Mouse (Mus musculus) T-cell, adult 2 months (primary cell): ENCODE measurements around the gene Grm5.

Source experiments
- DNase-seq: peaks from one replicate; pipeline ENCODE4 v3.0.0; 2022; ENCODE audit warnings: low spot score

Gene Grm5

GRCm38 (mm10) chr7:87583868-87584267 lies at the start of gene Grm5:
Gene Grm5, plus strand, starts transcription at chr7:87584168.
- DNase-seq: no peak

GRCm38 (mm10) chr7:87539031-87539430 lies 44.9 kb upstream of the Grm5 start:
- DNase-seq: no peak

GRCm38 (mm10) chr7:87565300-87565699 lies 18.7 kb upstream of the Grm5 start:
- no peak for DNase-seq

GRCm38 (mm10) chr7:87566476-87566875 lies 17.5 kb upstream of the Grm5 start:
- no peak for DNase-seq

- DNase-seq: no peak
These were observed 323 bp downstream of the Grm5 start for GRCm38 (mm10) chr7:87584281-87584701.

- no peak for DNase-seq
These were observed 2.4 kb downstream of the Grm5 start for GRCm38 (mm10) chr7:87586271-87586937.

- DNase-seq: no peak
These were observed 4.0 kb downstream of the Grm5 start for GRCm38 (mm10) chr7:87587976-87588375.

GRCm38 (mm10) chr7:87626251-87626650 lies 42.3 kb downstream of the Grm5 start:
- DNase-seq: no peak

GRCm38 (mm10) chr7:87635530-87635929 lies 51.6 kb downstream of the Grm5 start:
- no peak for DNase-seq

- DNase-seq: no peak
These were observed 66.6 kb downstream of the Grm5 start for GRCm38 (mm10) chr7:87650610-87651009.

GRCm38 (mm10) chr7:87661794-87662193 lies 77.8 kb downstream of the Grm5 start:
- DNase-seq: no peak

- no peak for DNase-seq
These were observed 80.1 kb downstream of the Grm5 start for GRCm38 (mm10) chr7:87664041-87664440.

GRCm38 (mm10) chr7:87716393-87716792 lies 132.4 kb downstream of the Grm5 start:
- no peak for DNase-seq

- no peak for DNase-seq
These were observed 134.7 kb downstream of the Grm5 start for GRCm38 (mm10) chr7:87718631-87719030.

GRCm38 (mm10) chr7:87734511-87734910 lies 150.5 kb downstream of the Grm5 start:
- no peak for DNase-seq

- no peak for DNase-seq
These were observed 178.0 kb downstream of the Grm5 start for GRCm38 (mm10) chr7:87761945-87762344.

- DNase-seq: no peak
These were observed 178.4 kb downstream of the Grm5 start for GRCm38 (mm10) chr7:87762376-87762775.

- no peak for DNase-seq
These were observed 203.6 kb downstream of the Grm5 start for GRCm38 (mm10) chr7:87787560-87787959.

- no peak for DNase-seq
These were observed 205.0 kb downstream of the Grm5 start for GRCm38 (mm10) chr7:87788963-87789362.

GRCm38 (mm10) chr7:87793896-87794295 lies 209.9 kb downstream of the Grm5 start:
- no peak for DNase-seq

- no peak for DNase-seq
These were observed 240.9 kb downstream of the Grm5 start for GRCm38 (mm10) chr7:87824898-87825297.

- DNase-seq: no peak
These were observed 250.7 kb downstream of the Grm5 start for GRCm38 (mm10) chr7:87834669-87835068.

GRCm38 (mm10) chr7:87838579-87838978 lies 254.6 kb downstream of the Grm5 start:
- no peak for DNase-seq

GRCm38 (mm10) chr7:87843496-87843895 lies 259.5 kb downstream of the Grm5 start:
- DNase-seq: no peak
